Mouse (Mus musculus) cortical plate, adult 2 months (tissue): ENCODE results near the gene Adipoq.

ENCODE experiments used
- CTCF ChIP-seq: fragments of 200-500 bp; IDR thresholded peaks from 2 replicates; pipeline ENCODE4 v1.5.1; 2011; ENCODE audit warnings: mild to moderate bottlenecking, control low read depth, low read length; ENCODE audit not compliant: insufficient read depth; ENCODE audit errors: extremely low read depth
- POLR2A ChIP-seq: fragments of 200-500 bp; IDR thresholded peaks from 2 replicates; pipeline ENCODE4 v1.6.1; 2011; ENCODE audit warnings: mild to moderate bottlenecking, low read length, control low read depth; ENCODE audit not compliant: insufficient read depth; ENCODE audit errors: extremely low read depth

- TF ChIP-seq CTCF (no peak), POLR2A (no peak)
These were observed 55.2 kb downstream of the Adipoq start for GRCm38 (mm10) chr16:23201498-23201897.
